Mouse (Mus musculus) liver, embryonic 14.5 days (tissue): ENCODE results near the gene Anks1b.

Source experiments
- CTCF ChIP-seq: IDR thresholded peaks from 2 replicates; pipeline ENCODE4 v1.5.1; 2016; ENCODE audit warnings: antibody characterized with exemption, low read depth, control low read depth
- EP300 ChIP-seq: IDR thresholded peaks from 2 replicates; pipeline ENCODE4 v1.6.1; 2016; ENCODE audit warnings: antibody characterized with exemption, low read depth

GRCm38 (mm10) chr10:90507561-90507960 is 634.3 kb downstream of the Anks1b start:
- TF ChIP-seq CTCF (no peak), EP300 (no peak)
